Mouse (Mus musculus): ENCODE results near the gene E330009J07Rik. TPM values are rescaled to one million over a fixed set of nuclear protein-coding genes. Genes with fewer than 3 reads are reported as not detected.

The E330009J07Rik gene
- total RNA-seq, 2 experiments from 2014 or later = 41.4 to 46.0 TPM

GRCm38 (mm10) chr6:40430878-40431277, 5.1 kb downstream of the E330009J07Rik start:
- DNase-seq (ENCODE audit: extremely low spot score in 1 of 2, low spot score in 1 of 2) = no peak

GRCm38 (mm10) chr6:40430251-40430650, 5.7 kb downstream of the E330009J07Rik start:
- no peak for DNase-seq (ENCODE audit: extremely low spot score in 1 of 2, low spot score in 1 of 2)

GRCm38 (mm10) chr6:40429521-40429931, 6.4 kb downstream of the E330009J07Rik start:
- no peak for DNase-seq (ENCODE audit: extremely low spot score in 1 of 2, low spot score in 1 of 2)

- no peak for DNase-seq (ENCODE audit: extremely low spot score in 1 of 2, low spot score in 1 of 2)
Observed at GRCm38 (mm10) chr6:40428696-40429095, 7.2 kb downstream of the E330009J07Rik start.

GRCm38 (mm10) chr6:40427441-40427840, 8.5 kb downstream of the E330009J07Rik start:
- no peak for DNase-seq (ENCODE audit: extremely low spot score in 1 of 2, low spot score in 1 of 2)

GRCm38 (mm10) chr6:40423774-40424173, 12.2 kb downstream of the E330009J07Rik start:
- DNase-seq (ENCODE audit: extremely low spot score in 1 of 2, low spot score in 1 of 2) = peak in 1 of 2 experiments; percentile 53

GRCm38 (mm10) chr6:40423013-40423412, 12.9 kb downstream of the E330009J07Rik start:
- no peak for DNase-seq (ENCODE audit: extremely low spot score in 1 of 2, low spot score in 1 of 2)

- no peak for DNase-seq (ENCODE audit: extremely low spot score in 1 of 2, low spot score in 1 of 2)
Observed at GRCm38 (mm10) chr6:40421099-40421498, 14.8 kb downstream of the E330009J07Rik start.

- no peak for DNase-seq (ENCODE audit: extremely low spot score in 1 of 2, low spot score in 1 of 2)
Observed at GRCm38 (mm10) chr6:40418386-40418785, 17.5 kb downstream of the E330009J07Rik start.

- no peak for DNase-seq (ENCODE audit: extremely low spot score in 1 of 2, low spot score in 1 of 2)
Observed at GRCm38 (mm10) chr6:40415799-40416198, 20.1 kb downstream of the E330009J07Rik start.

- no peak for DNase-seq (ENCODE audit: extremely low spot score in 1 of 2, low spot score in 1 of 2)
Observed at GRCm38 (mm10) chr6:40413565-40413964, 22.4 kb downstream of the E330009J07Rik start.

- no peak for DNase-seq (ENCODE audit: extremely low spot score in 1 of 2, low spot score in 1 of 2)
Observed at GRCm38 (mm10) chr6:40413046-40413445, 22.9 kb downstream of the E330009J07Rik start.

- no peak for DNase-seq (ENCODE audit: extremely low spot score in 1 of 2, low spot score in 1 of 2)
Observed at GRCm38 (mm10) chr6:40411085-40411484, 24.9 kb downstream of the E330009J07Rik start.

GRCm38 (mm10) chr6:40403640-40404285, 32.2 kb downstream of the E330009J07Rik start:
- DNase-seq (ENCODE audit: extremely low spot score in 1 of 2, low spot score in 1 of 2) = peak in 1 of 2 experiments; percentile 8

GRCm38 (mm10) chr6:40402031-40402430, 33.9 kb downstream of the E330009J07Rik start:
- no peak for DNase-seq (ENCODE audit: extremely low spot score in 1 of 2, low spot score in 1 of 2)

GRCm38 (mm10) chr6:40393213-40393612, 42.7 kb downstream of the E330009J07Rik start:
- DNase-seq (ENCODE audit: extremely low spot score in 1 of 2, low spot score in 1 of 2) = peak; percentile 48 to 81

GRCm38 (mm10) chr6:40390975-40391374, 45.0 kb downstream of the E330009J07Rik start:
- DNase-seq (ENCODE audit: extremely low spot score in 1 of 2, low spot score in 1 of 2) = no peak

GRCm38 (mm10) chr6:40388660-40389059, 47.3 kb downstream of the E330009J07Rik start:
- no peak for DNase-seq (ENCODE audit: extremely low spot score in 1 of 2, low spot score in 1 of 2)

GRCm38 (mm10) chr6:40385682-40386081, 50.3 kb downstream of the E330009J07Rik start:
- no peak for DNase-seq (ENCODE audit: extremely low spot score in 1 of 2, low spot score in 1 of 2)

GRCm38 (mm10) chr6:40381908-40382307, 54.0 kb downstream of the E330009J07Rik start:
- DNase-seq (ENCODE audit: extremely low spot score in 1 of 2, low spot score in 1 of 2) = no peak

- no peak for DNase-seq (ENCODE audit: extremely low spot score in 1 of 2, low spot score in 1 of 2)
Observed at GRCm38 (mm10) chr6:40380181-40380580, 55.8 kb downstream of the E330009J07Rik start.

GRCm38 (mm10) chr6:40371031-40371430, 64.9 kb downstream of the E330009J07Rik start:
- no peak for DNase-seq (ENCODE audit: extremely low spot score in 1 of 2, low spot score in 1 of 2)

All from layer of hippocampus, postnatal 25 days (tissue).